Mouse (Mus musculus) intestine, postnatal 0 days (tissue): Measurements from ENCODE around the gene Dnaaf3. TPM values are rescaled to one million over a fixed set of nuclear protein-coding genes. Genes with fewer than 3 reads are reported as not detected.

ENCODE experiments used
- ATAC-seq: fragments of 200-750 bp; cut with Nextera tagmentation; 2 replicates; pipeline ENCODE4 v1.8.0; 2017; ENCODE audit warnings: mild to moderate bottlenecking, moderate TSS enrichment, moderate library complexity
- H3K27ac ChIP-seq: fragments of 300-500 bp; sonication (generic); 2 replicates; pipeline ENCODE4 v1.5.1; 2014; ENCODE audit warnings: mild to moderate bottlenecking, low read depth, low read length, moderate library complexity
- H3K27me3 ChIP-seq: fragments of 300-500 bp; sonication (generic); replicated peaks from 2 replicates; pipeline ENCODE4 v1.6.1; 2014; ENCODE audit warnings: low read length, mixed read lengths; ENCODE audit not compliant: control insufficient read depth, insufficient read depth
- H3K36me3 ChIP-seq: fragments of 300-500 bp; sonication (generic); 2 replicates; pipeline ENCODE4 v1.6.1; 2014; ENCODE audit warnings: mild to moderate bottlenecking, moderate library complexity; ENCODE audit not compliant: control insufficient read depth, insufficient read depth
- H3K4me1 ChIP-seq: fragments of 300-500 bp; sonication (generic); replicated peaks from 2 replicates; pipeline ENCODE4 v1.6.1; 2014; ENCODE audit warnings: antibody characterized with exemption, low read length, mixed read lengths; ENCODE audit not compliant: control insufficient read depth, insufficient read depth
- H3K4me2 ChIP-seq: fragments of 300-500 bp; sonication (generic); replicated peaks from 2 replicates; pipeline ENCODE4 v1.6.1; 2014; ENCODE audit warnings: low read depth, mild to moderate bottlenecking, moderate library complexity
- H3K4me3 ChIP-seq: fragments of 300-500 bp; sonication (generic); 2 replicates; pipeline ENCODE4 v1.5.1; 2014; ENCODE audit warnings: low read depth, low read length
- H3K9ac ChIP-seq: fragments of 300-500 bp; sonication (generic); 2 replicates; pipeline ENCODE4 v1.6.1; 2014; ENCODE audit warnings: mild to moderate bottlenecking, low read depth, low read length
- H3K9me3 ChIP-seq: fragments of 300-500 bp; sonication (generic); 2 replicates; pipeline ENCODE4 v1.6.1; 2016; ENCODE audit warnings: mixed run types; ENCODE audit not compliant: control insufficient read depth
- CTCF ChIP-seq: sonication (generic); IDR thresholded peaks from 2 replicates; pipeline ENCODE4 v1.5.1; 2016; ENCODE audit warnings: low read depth, mild to moderate bottlenecking, control low read depth, antibody characterized with exemption, moderate library complexity
- WGBS: fragments of 180-500 bp; shearing (Covaris S2); extraction: QIAGEN DNeasy Blood & Tissue Kit; methylation state at CpG from one replicate; pipeline ENCODE4 v1.1.7; 2014; 5-methylcytosine and 5-hydroxymethylcytosine counted together
- polyA plus RNA-seq: library from polyadenylated mRNA; unstranded; fragments of >200 nt; fragmentation: Nextera tagmentation; extraction: Ambion mirVana; gene quantifications from 2 replicates; pipeline ENCODE4 v1.2.1, GENCODE M21; 2015

The Dnaaf3 gene
- polyA plus RNA-seq, 1 experiment from 2014 or later, result 0.33 TPM

DNA sequence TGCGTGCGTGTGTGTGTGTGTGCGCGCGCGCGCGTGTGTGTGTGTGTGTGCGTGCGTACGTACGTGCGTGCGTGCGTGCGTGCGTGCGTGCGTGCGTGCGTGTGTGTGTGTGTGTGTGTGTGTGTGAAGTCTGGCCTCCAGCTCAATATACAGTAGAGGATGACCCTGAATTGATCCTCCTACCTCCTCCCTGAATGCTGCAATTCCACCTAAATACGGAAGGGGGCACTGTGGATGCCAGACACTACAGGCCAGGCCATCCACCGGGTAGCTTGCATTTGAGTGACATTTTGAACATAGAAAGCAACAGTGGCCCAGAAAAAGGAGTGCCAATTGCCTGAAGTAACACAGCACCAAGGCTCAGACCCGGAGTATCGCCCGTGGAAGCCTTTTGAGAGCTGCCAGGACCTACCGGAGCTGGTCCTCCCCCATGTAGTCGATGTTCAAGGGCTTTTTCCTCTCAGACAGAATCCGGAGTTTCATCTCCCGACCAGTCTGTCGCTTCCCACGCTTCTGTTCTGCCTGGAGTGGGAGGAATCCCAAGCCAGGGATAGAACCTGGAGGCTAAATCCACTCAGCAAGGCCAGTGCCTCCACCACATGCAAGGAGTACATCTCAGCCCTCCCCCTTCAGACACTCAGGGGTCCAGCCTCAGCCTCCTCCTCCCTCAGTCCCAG, 24.1 kb downstream of the Dnaaf3 start:
- Histone ChIP-seq H3K4me2 (no peak overlapping the region), H3K9me3 (no peaks in the 10 kb centered on the region), H3K4me1 (0 out of 2 replicates have a peak, but pooled peaks cover 4% of the 10 kb centered on the region), H3K9ac (no peak overlapping the region), H3K4me3 (no peak overlapping the region), H3K27me3 (no peaks in the 10 kb centered on the region), H3K27ac (no peak overlapping the region), H3K36me3 (no peaks in the 10 kb centered on the region)
- no peak for ATAC-seq
- whole genome bisulfite sequencing, result 85% methylated on average over 32 of the region's 32 CpGs
- TF ChIP-seq CTCF, result peak; percentile 55

DNA sequence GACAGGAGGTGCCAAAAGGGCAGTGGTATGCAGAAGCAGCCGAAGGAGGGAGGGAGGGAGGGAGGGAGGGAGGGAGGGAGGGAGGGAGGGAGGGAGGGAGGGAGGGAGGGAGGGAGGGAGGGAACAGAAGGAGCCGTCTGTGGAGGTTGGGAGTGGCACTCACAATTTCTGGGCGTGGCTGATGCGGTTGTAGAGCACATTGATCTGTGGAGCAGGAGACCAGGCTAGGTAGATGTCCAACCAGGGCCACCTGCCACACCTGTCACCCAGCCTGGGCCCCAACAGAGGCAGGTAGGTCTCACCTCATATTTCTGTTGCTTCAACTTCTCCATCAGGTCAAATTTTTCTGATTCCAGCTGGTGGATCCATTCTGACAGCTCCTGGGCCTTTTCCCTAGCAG, 25.0 kb downstream of the Dnaaf3 start:
- no peak overlapping the region for H3K9ac ChIP-seq
- H3K36me3 ChIP-seq, result no peaks in the 10 kb centered on the region
- H3K4me1 ChIP-seq, result 0 out of 2 replicates have a peak, but pooled peaks cover 4% of the 10 kb centered on the region
- H3K4me2 ChIP-seq, result no peak overlapping the region
- no peak overlapping the region for H3K27ac ChIP-seq
- H3K27me3 ChIP-seq, result no peaks in the 10 kb centered on the region
- H3K4me3 ChIP-seq, result no peak overlapping the region
- WGBS, result 28% methylated on average over 4 of the region's 4 CpGs
- TF ChIP-seq CTCF, result no peak
- H3K9me3 ChIP-seq, result no peaks in the 10 kb centered on the region
- ATAC-seq, result no peak

DNA sequence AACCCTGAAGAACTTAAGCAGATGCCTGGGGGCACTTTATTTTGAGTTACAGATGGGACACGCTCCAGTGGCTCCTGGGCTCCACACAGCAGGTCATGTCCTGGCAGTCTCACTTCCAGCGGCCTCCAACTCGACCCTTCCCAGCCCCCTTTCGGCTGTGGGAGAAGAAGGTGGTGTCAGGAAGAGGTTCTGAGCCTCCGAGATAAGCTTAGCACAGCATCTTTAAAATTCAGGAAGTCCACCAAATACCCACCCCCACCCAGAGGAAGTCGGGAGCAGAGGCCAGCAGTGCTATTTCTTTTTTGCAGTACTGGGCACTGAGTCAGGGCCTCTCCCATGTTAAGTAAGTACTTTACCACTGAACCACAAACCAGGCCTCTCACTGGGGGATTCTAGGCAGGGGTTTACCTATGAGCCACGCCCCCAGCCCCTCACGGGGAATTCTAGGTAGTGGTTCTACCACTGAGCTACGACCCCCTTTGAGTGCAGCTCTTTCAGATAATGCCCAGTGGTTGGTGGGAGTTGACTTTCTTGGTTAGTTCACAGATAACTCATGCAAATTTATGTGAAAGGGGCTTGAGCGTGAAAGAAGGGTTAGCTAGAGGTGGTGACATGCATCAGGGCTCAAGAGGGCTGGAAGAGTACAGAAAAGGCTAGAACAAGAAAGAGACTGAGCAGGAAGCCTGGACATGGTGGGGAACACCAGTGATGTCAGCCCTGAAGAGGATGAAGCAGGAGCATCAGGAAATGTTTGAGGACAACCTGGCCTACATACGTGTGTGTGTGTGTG, 27.4 kb downstream of the Dnaaf3 start:
- no peak overlapping the region for H3K4me3 ChIP-seq
- 57% methylated on average over 11 of the region's 11 CpGs for WGBS
- no peaks in the 10 kb centered on the region for H3K9me3 ChIP-seq
- H3K4me1 ChIP-seq, result 0 out of 2 replicates have a peak, but pooled peaks cover 4% of the 10 kb centered on the region
- ATAC-seq, result no peak
- no peaks in the 10 kb centered on the region for H3K36me3 ChIP-seq
- no peak for TF ChIP-seq CTCF
- H3K4me2 ChIP-seq, result no peak overlapping the region
- H3K27me3 ChIP-seq, result no peaks in the 10 kb centered on the region
- no peak overlapping the region for H3K27ac ChIP-seq
- no peak overlapping the region for H3K9ac ChIP-seq

DNA sequence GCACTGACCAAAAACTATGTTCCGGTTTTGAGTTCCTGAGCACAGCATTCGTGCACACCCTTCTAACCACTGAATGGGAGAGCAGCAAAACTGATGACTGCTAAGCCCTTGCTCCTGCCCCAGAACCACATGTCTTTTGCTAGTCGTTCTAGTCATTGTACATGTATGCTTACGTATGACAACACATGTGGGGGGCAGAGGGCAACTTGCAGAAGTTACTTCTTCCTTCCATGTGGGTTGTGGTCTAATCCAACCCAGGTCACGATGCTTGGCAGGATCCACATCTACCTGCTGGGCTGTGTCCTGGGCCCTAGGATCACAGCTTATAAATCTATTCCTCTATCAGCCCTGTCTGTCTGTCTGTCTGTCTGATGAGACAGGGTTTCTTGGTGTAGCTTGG, 28.4 kb downstream of the Dnaaf3 start:
- Histone ChIP-seq H3K27ac (no peak overlapping the region), H3K9me3 (no peaks in the 10 kb centered on the region), H3K4me1 (0 out of 2 replicates have a peak, but pooled peaks cover 6% of the 10 kb centered on the region), H3K9ac (no peak overlapping the region), H3K4me3 (no peak overlapping the region), H3K36me3 (no peaks in the 10 kb centered on the region), H3K27me3 (no peaks in the 10 kb centered on the region), H3K4me2 (no peak overlapping the region)
- no peak for ATAC-seq
- no peak for TF ChIP-seq CTCF
- WGBS, result 79% methylated on average over 5 of the region's 5 CpGs

DNA sequence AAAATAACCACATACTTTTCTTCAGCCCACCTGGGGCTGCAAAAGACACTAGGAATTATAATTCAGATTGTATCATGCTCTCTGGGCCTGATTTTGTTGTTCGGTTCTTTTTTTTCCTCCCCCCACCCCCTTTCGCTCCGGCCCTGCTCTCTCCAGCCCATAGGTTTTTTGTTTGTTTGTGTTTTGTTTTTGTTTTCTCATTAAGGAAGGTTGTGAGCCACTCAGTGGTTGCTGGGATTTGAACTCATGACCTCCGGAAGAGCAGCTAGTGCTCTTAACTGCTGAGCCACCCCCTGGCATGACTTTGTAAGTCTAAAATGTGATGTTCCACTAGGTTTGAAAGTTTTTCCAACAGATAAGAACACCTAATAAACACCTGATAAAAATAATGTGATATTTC, 29.2 kb downstream of the Dnaaf3 start:
- no peak overlapping the region for H3K9ac ChIP-seq
- H3K9me3 ChIP-seq, result no peaks in the 10 kb centered on the region
- 0 out of 2 replicates have a peak, but pooled peaks cover 6% of the 10 kb centered on the region for H3K4me1 ChIP-seq
- WGBS, result 79% methylated on average over 4 of the region's 4 CpGs
- no peaks in the 10 kb centered on the region for H3K27me3 ChIP-seq
- ATAC-seq, result no peak
- TF ChIP-seq CTCF, result no peak
- no peak overlapping the region for H3K27ac ChIP-seq
- no peaks in the 10 kb centered on the region; the same call in 1 of the 2 replicates for H3K36me3 ChIP-seq
- 0 out of 2 replicates have a peak overlapping the region, but pooled peaks have one; percentile 80 for H3K4me3 ChIP-seq
- H3K4me2 ChIP-seq, result no peak overlapping the region

DNA sequence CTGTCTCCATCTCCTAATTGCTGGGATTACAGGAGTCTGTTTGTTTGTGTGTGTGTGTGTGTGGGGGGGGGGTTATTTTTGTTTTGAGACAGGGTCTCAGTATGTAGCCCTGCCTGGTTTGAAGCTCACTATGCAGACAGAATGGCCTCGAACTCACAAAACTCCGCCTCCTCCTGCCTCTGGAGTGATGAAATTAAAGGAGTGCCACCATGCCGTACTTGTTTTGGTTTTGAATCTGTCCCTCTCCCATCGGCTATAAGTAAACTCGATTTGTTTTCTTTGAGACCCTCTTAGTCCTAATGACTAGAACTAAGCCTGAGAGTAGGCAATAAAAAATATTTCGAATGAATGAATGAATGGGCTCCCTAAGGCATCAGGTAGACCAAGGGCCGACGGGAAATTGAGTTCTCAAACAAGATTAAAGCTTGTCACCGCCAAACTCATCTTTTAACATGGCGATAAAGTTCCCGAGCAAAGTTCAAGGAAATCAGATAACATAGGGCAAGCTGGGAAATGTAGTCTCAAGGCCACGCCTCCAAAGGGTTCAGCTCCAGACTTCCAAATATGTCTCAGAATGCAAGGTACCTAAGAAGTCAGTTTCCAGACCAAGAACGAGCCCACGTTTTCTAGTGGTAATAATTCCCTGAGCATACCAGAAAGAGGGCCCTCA, 29.7 kb downstream of the Dnaaf3 start:
- H3K4me3 ChIP-seq, result peak overlapping the region; percentile 80
- H3K27ac ChIP-seq, result peak overlapping the region; percentile 70
- ATAC-seq, result no peak; the same call in 1 of the 2 replicates
- no peaks in the 10 kb centered on the region for H3K27me3 ChIP-seq
- 0 out of 2 replicates have a peak, but pooled peaks cover 6% of the 10 kb centered on the region for H3K4me1 ChIP-seq
- no peaks in the 10 kb centered on the region; the same call in 1 of the 2 replicates for H3K36me3 ChIP-seq
- peak overlapping the region; percentile 86 for H3K4me2 ChIP-seq
- no peak overlapping the region; the same call in 1 of the 2 replicates for H3K9ac ChIP-seq
- H3K9me3 ChIP-seq, result no peaks in the 10 kb centered on the region
- WGBS, result 9% methylated on average over 14 of the region's 14 CpGs
- no peak for TF ChIP-seq CTCF
